Mouse (Mus musculus) liver, postnatal 0 days (tissue): ENCODE data around the gene Sirt7.

Experiments used
- CTCF ChIP-seq: sonication (generic); IDR thresholded peaks from 2 replicates; pipeline ENCODE4 v1.5.1; 2016; ENCODE audit warnings: antibody characterized with exemption, low read depth
- EP300 ChIP-seq: IDR thresholded peaks from 2 replicates; pipeline ENCODE4 v1.6.1; 2016; ENCODE audit warnings: antibody characterized with exemption, low read depth, mild to moderate bottlenecking

DNA sequence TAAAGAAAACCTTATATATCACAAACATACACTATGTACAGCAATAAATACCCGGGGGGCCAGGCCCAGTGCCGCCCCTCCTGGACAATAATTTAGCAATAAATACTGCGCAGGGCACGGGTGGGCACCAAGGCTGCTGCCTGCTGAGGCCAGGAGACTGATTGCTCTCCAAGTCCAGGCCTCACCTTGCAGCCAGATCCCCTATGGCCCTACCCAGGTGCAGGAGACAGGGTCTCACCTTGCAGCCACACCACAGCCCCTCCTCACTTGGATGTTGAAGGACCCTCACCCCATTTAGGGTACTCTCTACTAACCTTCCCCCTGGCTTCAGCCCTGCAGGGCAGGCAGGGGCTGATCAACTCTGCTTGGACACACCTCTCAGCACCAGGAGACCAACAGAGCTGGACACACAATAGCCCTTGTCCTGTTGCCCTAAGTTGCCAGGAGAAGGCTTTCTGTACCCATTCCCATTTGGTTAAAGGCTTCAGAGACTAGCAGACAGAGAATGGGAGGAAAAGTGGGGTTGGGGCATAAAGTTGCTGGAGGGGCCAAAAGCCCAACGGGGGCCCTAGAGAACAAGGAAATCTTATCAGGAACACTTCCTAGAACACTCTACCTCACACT, at the start of gene Sirt7:
- TF ChIP-seq CTCF = no peak
- peak; percentile 20; the same call in 1 of the 2 replicates for TF ChIP-seq EP300
